Mouse (Mus musculus): Measurements from ENCODE around the gene Nedd9.

- TF ChIP-seq CTCF (IDR thresholded peaks at IDR 0.05) (no peak), EP300 (IDR thresholded peaks at IDR 0.05; ENCODE audit: insufficient read depth, low read depth, low read length) (no peak)
Observed at GRCm38 (mm10) chr13:41375696-41376095, 111.5 kb downstream of the Nedd9 start.
